Mouse (Mus musculus) MEL (cell line): ENCODE measurements around the gene Gjc3.

Experiments used
- CHD1 ChIP-seq: IDR thresholded peaks from 2 replicates; pipeline ENCODE4 v1.6.1; 2012; ENCODE audit warnings: low read depth, mild to moderate bottlenecking, inconsistent platforms, low read length, improper control_type of control experiment
- CTCF ChIP-seq, 3 experiments: IDR thresholded peaks in 2 of 3; conservative IDR thresholded peaks in 1 of 3; 2 replicates each; pipeline ENCODE4 v1.5.1; 2011 to 2012; ENCODE audit warnings: low read length in 3 of 3, low read depth in 2 of 3, mild to moderate bottlenecking in 2 of 3, improper control_type of control experiment in 1 of 3, inconsistent platforms in 1 of 3, mixed read lengths in 1 of 3, moderate library complexity in 1 of 3; ENCODE audit not compliant: control insufficient read depth in 1 of 3, insufficient read depth in 1 of 3, poor library complexity in 1 of 3, severe bottlenecking in 1 of 3
- E2F4 ChIP-seq: IDR thresholded peaks from 2 replicates; pipeline ENCODE4 v1.6.1; 2011; ENCODE audit warnings: low read depth, low read length, improper control_type of control experiment, borderline replicate concordance
- GABPA ChIP-seq: IDR thresholded peaks from 2 replicates; pipeline ENCODE4 v1.6.1; 2012; ENCODE audit warnings: low read depth, mild to moderate bottlenecking, inconsistent platforms, low read length, improper control_type of control experiment, moderate library complexity
- POLR2A ChIP-seq, 2 experiments: IDR thresholded peaks; 2 replicates each; pipeline ENCODE4 v1.6.1; 2011 to 2012; ENCODE audit warnings: low read length in 2 of 2, mild to moderate bottlenecking in 2 of 2, control low read depth in 1 of 2, improper control_type of control experiment in 1 of 2, low read depth in 1 of 2, moderate library complexity in 1 of 2; ENCODE audit not compliant: control insufficient read depth in 1 of 2, insufficient read depth in 1 of 2, poor library complexity in 1 of 2
- UBTF ChIP-seq: IDR thresholded peaks from 2 replicates; pipeline ENCODE4 v1.6.1; 2012; ENCODE audit warnings: low read depth, mild to moderate bottlenecking, inconsistent platforms, low read length, improper control_type of control experiment, moderate library complexity, borderline replicate concordance; ENCODE audit not compliant: insufficient read depth

GRCm38 (mm10) chr5:137981300-137981699 is 18.4 kb upstream of the Gjc3 start, which contains the start of gene Azgp1:
- TF ChIP-seq E2F4 (no peak), GABPA (no peak), CTCF (IDR thresholded peaks at IDR 0.05 in 2 of 3, conservative IDR thresholded peaks at IDR 0.05 in 1 of 3; ENCODE audit: control insufficient read depth in 1 of 3, insufficient read depth in 1 of 3, low read depth in 2 of 3, low read length in 3 of 3, poor library complexity in 1 of 3, severe bottlenecking in 1 of 3) (no peak), POLR2A (IDR thresholded peaks at IDR 0.05; ENCODE audit: control insufficient read depth in 1 of 2, insufficient read depth in 1 of 2, low read depth in 1 of 2, low read length in 2 of 2, poor library complexity in 1 of 2) (no peak), UBTF (no peak), CHD1 (no peak)
